Mouse (Mus musculus): ENCODE data around the gene Fam173b.

GRCm38 (mm10) chr15:31601646-31602374, at the start of gene Fam173b, which contains the start of gene Cct5:
- no peak for TF ChIP-seq GATA1 (IDR thresholded peaks at IDR 0.05; ENCODE audit: low read length)
- no peak for TF ChIP-seq TAL1 (IDR thresholded peaks at IDR 0.05; ENCODE audit: low read length)

Data from erythroblast, embryonic 14.5 days (primary cell).